Mouse (Mus musculus): ENCODE measurements around the gene Gm16253. TPM values are rescaled to one million over a fixed set of nuclear protein-coding genes. Genes with fewer than 3 reads are reported as not detected.

Gene Gm16253
- polyA plus RNA-seq, 1 experiment, result not detected

DNA sequence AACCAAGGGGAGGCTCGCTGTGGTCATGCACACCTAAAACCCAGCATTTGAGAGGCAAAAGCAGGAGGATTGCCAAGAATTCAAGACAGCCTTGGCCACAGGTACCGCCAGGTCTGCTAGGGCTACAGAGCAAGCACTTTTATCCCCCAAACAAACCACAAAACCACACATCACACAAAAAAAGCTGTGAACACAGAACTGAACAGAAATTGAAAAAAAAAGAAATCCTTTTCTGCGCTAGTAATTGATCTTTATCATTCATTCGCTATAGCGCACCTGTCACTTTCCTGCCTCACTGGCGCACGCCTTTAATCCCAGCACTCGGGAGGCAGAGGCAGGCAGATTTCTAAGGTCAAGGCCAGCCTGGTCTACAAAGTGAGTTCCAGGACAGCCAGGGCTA, 13.5 kb upstream of the Gm16253 start:
- peaks cover 34% of the 10 kb centered on the region; the same call in 1 of the 2 replicates for H3K4me1 ChIP-seq (ENCODE audit: control insufficient read depth, insufficient read depth, insufficient read length, low read length)
- peak overlapping the region; percentile 99 for H3K27ac ChIP-seq (replicated peaks; ENCODE audit: low read depth, low read length)
- H3K4me3 ChIP-seq (ENCODE audit: insufficient read depth, low read depth, low read length), result peak overlapping the region; percentile 37

DNA sequence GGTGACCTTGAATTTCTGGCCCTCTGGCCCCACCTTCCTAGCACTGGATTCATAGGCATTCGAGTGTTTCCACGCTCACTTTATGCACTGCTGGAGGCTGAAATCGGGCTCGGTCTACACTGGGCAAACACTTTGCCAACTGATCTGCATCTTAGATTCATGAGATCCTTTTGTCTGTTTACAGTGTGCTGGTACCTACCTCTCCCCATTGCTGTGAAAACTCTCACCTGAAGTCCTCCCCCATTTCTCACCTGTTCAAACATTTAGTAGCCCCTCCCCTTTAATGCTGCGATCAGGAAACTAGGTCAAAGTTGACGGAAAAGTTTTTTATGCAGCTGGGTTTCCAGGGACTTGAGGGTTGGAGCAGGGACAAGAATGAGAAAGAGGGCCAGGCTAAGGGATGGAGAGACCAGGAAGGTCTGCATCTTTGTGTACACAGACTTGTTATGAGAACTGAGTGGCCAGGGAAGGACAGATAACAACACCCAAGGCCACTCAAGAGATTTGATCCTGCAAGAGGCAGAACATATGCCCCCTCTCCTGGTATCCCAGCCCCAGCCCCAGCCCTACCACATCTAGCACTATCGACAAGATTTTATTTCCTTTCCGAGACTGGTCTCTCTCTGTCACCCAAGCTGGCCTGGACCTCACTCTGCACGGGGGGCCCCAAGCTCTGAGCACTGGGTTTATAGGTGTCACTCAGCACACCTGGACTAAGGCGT, 12.7 kb upstream of the Gm16253 start:
- Histone ChIP-seq H3K4me3 (ENCODE audit: insufficient read depth, low read depth, low read length) (peak overlapping the region; percentile 17; the same call in 1 of the 2 replicates), H3K4me1 (ENCODE audit: control insufficient read depth, insufficient read depth, insufficient read length, low read length) (peaks cover 34% of the 10 kb centered on the region; the same call in 1 of the 2 replicates), H3K27ac (replicated peaks; ENCODE audit: low read depth, low read length) (peak overlapping the region; percentile 99)

DNA sequence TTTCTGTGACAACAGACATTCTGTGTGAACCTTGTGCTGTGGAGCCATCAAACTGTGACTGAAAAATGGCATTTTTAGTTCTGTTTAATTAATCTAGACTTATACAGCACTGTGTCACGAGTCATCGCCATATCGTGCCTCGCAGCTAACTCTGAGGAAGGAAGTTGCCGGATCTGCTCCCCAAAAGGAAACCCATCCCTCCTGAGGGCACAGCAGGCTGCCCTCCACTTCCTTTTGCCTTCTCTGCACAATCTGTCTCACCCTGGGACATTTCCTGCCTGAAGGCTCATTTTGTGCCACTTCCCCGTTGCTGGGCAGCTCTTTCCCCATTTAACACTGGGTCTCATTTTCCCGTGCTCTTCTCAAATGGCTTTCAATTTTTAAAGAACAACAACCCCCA, 12.2 kb upstream of the Gm16253 start:
- Histone ChIP-seq H3K4me3 (ENCODE audit: insufficient read depth, low read depth, low read length) (peak overlapping the region; percentile 15; the same call in 1 of the 2 replicates), H3K27ac (replicated peaks; ENCODE audit: low read depth, low read length) (peak overlapping the region; percentile 99), H3K4me1 (ENCODE audit: control insufficient read depth, insufficient read depth, insufficient read length, low read length) (peaks cover 40% of the 10 kb centered on the region)

DNA sequence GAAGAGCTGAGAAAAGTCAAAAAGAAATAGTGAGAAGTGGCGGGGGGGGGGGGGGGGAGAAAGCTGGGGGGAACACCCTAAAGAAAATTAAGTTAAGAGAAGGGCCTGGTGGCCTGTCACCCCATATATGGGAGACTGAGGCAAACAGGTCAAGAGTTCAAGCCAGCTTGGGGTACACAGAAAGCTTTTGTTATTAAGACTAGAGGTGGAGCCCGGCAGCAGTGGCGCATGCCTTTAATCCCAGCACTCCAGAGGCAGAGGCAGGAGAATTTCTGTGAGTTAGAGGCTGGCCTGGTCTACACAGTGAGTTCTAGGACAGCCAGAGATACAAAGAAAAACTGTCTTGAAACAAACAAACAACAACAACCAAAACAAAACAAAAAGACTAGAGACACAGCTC, 11.7 kb upstream of the Gm16253 start:
- peaks cover 44% of the 10 kb centered on the region for H3K4me1 ChIP-seq (ENCODE audit: control insufficient read depth, insufficient read depth, insufficient read length, low read length)
- H3K4me3 ChIP-seq (ENCODE audit: insufficient read depth, low read depth, low read length), result no peak overlapping the region
- peak overlapping the region; percentile 99 for H3K27ac ChIP-seq (replicated peaks; ENCODE audit: low read depth, low read length)

DNA sequence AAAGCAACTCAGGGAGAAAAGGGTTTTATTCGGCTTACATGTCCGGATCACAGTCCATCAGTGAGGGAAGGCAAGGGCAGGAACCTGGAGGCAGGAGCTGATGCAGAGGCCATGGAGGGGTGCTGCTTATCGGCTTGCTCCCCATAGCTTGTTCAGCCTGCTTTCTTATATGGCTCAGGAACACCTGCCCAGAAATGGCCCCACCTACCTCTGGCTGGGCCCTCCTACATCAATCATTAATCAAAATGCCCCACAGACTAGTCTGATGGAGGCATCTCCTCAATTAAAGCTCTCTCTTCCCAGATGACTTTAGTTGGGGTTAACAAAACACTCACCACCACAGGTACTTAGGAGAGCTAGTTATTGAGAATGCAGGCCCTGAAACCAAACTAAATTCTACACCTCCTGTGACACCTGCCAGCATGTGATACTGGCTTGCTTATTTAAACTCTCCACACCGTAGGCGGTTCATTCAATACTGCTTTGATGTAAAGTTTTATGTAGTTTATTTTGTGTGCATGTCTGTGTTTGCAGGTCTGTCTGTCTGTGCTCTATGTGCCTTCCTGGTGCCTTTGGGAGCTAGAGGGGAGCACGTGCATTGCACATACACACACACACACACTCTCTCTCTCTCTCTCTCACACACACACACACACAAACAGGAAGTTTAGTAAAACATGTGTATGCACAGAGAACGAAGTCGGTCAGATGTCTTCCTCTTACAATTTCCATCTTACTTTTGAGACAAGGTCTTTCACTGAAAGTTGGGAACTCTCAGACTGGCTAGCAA, 9.9 kb upstream of the Gm16253 start:
- Histone ChIP-seq H3K4me1 (ENCODE audit: control insufficient read depth, insufficient read depth, insufficient read length, low read length) (peaks cover 57% of the 10 kb centered on the region), H3K27ac (replicated peaks; ENCODE audit: low read depth, low read length) (peak overlapping the region; percentile 99), H3K4me3 (ENCODE audit: insufficient read depth, low read depth, low read length) (no peak overlapping the region)

DNA sequence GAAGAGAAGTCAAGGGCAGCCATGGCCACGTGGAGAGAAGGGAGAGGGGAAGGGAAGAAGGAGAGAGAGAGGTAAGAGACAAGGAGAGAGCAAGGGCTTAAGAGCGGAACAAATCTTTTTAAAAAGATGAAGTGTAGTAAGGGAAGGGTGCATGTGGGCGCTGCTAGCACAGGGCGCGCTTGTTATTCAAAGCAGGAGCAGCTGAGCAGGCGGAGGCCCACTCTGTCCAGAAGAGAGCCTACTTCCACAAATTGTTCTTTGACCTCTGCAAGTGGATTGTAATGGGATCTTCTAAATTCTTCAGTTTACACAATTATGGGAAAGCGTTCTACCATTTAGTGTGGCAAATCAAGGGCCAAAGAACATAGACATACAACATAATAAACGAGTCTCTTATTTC, 8.2 kb upstream of the Gm16253 start:
- Histone ChIP-seq H3K27ac (replicated peaks; ENCODE audit: low read depth, low read length) (peak overlapping the region; percentile 99), H3K4me3 (ENCODE audit: insufficient read depth, low read depth, low read length) (no peak overlapping the region), H3K4me1 (ENCODE audit: control insufficient read depth, insufficient read depth, insufficient read length, low read length) (peaks cover 62% of the 10 kb centered on the region)

DNA sequence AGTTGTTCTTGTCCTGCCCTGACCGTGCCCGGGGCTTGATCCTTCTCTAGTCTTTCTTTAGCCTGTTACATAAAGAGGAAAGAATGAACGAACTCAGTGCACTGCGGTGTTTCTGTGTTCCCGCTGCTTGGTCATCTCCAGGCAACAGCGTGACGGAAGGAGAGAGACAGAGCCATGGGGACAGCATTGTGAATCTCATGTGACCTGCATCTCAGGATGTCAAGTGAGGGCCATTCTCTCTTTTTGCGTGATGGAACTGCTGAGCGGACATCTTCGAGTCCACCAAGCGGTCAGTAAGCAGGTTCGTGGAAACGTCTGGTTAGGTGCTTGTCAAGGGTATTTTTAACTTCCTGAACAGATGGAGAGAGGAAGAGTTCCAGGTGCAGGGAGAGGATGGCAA, 7.3 kb upstream of the Gm16253 start:
- no peak overlapping the region for H3K4me3 ChIP-seq (ENCODE audit: insufficient read depth, low read depth, low read length)
- peaks cover 60% of the 10 kb centered on the region for H3K4me1 ChIP-seq (ENCODE audit: control insufficient read depth, insufficient read depth, insufficient read length, low read length)
- peak overlapping the region; percentile 97 for H3K27ac ChIP-seq (replicated peaks; ENCODE audit: low read depth, low read length)

DNA sequence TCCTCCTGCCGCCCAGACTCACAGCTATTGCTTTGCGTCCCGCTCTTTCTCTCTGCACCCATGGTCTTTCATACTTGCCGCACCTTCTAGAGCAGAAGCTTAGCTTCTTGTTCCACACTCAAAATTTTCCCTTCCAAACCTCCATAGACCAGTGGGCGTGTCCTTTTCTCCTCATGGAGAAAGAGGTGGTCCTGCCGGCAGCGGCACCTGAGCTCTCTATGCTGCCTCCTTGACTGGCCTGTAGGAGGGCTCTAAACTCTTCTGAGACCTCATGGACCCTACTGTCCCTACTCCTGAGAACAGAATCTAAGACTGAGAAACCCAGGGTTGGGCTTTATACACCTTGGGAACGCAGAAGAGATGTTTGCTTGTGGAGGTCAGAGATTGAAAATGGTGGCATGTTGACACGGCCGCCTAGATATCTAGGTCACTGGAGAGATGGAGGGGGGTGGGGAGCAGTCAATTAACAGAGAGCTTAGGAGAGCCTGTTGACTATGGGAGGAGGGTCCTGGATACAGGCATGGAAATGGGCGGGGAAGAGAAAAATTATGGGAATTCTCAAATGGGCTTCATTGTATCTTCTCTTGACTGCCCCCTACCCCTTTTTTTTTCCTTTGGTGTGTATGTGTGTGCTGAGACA, 6.7 kb upstream of the Gm16253 start:
- Histone ChIP-seq H3K4me1 (ENCODE audit: control insufficient read depth, insufficient read depth, insufficient read length, low read length) (peaks cover 60% of the 10 kb centered on the region), H3K27ac (replicated peaks; ENCODE audit: low read depth, low read length) (peak overlapping the region; percentile 97), H3K4me3 (ENCODE audit: insufficient read depth, low read depth, low read length) (no peak overlapping the region)

DNA sequence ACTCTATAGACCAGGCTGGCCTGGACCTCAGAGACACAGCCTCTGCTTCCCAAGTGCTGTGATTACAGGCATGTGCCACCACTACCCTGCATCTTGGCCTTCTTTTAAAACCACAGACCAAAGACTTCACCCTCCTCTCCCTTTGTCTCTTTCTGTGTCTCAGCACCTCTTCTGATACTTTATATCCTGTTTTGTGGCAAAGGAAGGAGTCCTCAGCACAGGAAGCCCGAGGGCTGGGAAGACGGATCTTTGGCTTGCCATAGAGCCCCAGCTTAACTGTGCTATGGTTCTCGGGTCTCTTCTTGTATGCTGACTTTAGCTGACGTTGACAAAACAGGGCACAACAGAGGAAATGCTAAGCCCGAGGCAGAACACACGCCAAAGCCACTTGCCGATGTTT, 6.1 kb upstream of the Gm16253 start:
- Histone ChIP-seq H3K4me3 (ENCODE audit: insufficient read depth, low read depth, low read length) (no peak overlapping the region), H3K27ac (replicated peaks; ENCODE audit: low read depth, low read length) (peak overlapping the region; percentile 97)

DNA sequence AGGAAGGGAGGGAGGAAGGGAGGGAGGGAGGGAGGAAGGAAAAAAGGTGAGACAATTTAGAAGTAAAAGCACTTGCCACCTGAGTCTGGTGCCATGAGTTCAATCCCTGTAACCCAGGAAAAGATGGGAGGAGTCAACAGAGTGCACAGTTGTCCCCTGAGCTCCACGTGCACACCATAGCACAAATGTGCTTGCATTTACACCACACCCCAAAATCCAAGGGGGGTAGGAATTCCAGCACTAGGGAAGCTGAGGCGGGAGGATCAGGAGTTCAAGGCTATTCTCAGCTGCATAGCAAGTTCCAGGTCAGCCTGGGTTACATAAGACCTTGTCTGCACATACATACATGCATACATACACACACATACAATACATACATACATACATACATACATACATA, 5.4 kb upstream of the Gm16253 start:
- peak overlapping the region; percentile 97 for H3K27ac ChIP-seq (replicated peaks; ENCODE audit: low read depth, low read length)
- peaks cover 57% of the 10 kb centered on the region for H3K4me1 ChIP-seq (ENCODE audit: control insufficient read depth, insufficient read depth, insufficient read length, low read length)
- no peak overlapping the region for H3K4me3 ChIP-seq (ENCODE audit: insufficient read depth, low read depth, low read length)

More for the DNA sequence above, 6.1 kb upstream of the Gm16253 start:
- H3K4me1 ChIP-seq (ENCODE audit: control insufficient read depth, insufficient read depth, insufficient read length, low read length), result peaks cover 60% of the 10 kb centered on the region

DNA sequence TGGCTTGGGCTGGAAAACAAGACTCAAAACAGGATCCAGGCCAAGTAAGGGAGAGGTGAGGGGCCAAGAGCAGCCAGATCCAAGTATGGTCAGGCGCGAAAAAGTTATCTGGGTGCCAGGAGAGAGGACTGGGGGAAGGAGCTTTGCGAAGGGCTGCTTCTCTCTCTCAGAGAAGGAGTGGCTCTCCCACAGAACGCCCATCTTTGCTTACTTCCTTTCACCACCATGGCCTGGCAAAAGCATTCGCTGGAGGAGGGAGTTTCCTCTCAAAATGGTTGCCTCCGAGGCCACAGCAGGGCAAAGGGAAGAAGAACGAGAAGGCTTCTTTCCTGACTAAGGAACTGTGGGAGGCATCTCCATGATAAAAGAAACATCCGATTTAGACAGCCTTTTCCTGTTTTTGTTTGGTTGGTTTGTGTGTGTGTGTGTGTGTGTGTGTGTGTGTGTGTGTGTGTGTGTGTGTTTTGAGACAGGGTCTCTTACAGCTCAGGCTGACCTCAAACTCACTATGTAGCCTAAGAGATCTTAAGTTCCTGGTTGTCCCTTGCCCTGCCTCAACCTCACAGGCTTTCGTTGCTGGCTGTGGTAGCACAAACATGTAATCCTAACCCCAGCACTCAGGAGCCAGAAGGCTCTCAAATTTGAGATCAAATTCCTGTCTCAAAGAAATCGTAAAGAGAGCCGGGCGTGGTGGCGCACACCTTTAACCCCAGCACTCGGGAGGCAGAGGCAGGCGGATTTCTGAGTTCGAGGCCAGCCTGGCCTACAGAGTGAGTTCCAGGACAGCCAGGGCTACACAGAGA, 4.7 kb upstream of the Gm16253 start:
- Histone ChIP-seq H3K4me3 (ENCODE audit: insufficient read depth, low read depth, low read length) (no peak overlapping the region), H3K27ac (replicated peaks; ENCODE audit: low read depth, low read length) (peak overlapping the region; percentile 97), H3K4me1 (ENCODE audit: control insufficient read depth, insufficient read depth, insufficient read length, low read length) (peaks cover 55% of the 10 kb centered on the region)

DNA sequence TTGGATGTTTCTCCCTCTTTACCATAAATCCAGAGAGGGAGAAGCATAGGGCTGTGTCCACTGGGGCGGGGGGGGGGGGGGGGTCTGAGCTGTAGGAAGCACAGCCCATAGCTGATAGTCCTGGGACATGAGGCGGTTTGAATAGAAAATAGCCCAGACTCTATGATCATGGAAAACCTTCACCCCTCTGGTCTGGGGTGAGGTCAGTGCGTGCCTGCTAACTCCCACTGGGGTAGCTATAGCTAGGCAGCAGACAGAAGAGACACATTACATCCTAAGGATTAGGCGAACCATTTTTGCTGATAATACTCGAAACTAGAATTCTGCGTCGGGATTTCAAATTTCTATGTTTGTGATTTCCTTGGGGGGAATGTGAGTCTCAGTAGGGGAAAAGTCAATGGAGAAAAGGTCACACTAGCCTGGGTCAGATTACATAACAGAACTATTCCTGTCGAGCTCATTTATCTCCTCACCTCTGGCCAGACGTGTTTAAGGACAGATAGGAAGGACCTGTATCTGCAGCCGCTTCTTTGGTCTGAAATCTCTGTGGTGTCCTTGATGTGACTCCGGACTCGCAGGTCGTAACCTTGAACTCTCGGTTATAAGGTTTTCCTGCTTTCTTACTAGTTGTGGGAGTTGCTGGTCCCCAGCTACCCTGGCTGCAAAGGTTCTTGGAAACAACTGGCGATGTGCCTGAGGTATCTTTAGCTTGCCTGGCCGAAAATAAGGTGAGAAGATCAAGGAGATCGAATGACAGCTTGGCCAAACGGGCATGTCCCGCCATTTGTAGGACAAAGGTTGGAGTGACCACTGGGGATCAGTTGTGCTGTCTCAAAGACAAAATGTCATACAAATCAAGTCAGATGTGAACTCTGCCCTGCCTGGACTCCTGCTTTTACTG, 2.9 kb upstream of the Gm16253 start:
- Histone ChIP-seq H3K4me1 (ENCODE audit: control insufficient read depth, insufficient read depth, insufficient read length, low read length) (peaks cover 59% of the 10 kb centered on the region), H3K27ac (replicated peaks; ENCODE audit: low read depth, low read length) (peak overlapping the region; percentile 97), H3K4me3 (ENCODE audit: insufficient read depth, low read depth, low read length) (no peak overlapping the region)

DNA sequence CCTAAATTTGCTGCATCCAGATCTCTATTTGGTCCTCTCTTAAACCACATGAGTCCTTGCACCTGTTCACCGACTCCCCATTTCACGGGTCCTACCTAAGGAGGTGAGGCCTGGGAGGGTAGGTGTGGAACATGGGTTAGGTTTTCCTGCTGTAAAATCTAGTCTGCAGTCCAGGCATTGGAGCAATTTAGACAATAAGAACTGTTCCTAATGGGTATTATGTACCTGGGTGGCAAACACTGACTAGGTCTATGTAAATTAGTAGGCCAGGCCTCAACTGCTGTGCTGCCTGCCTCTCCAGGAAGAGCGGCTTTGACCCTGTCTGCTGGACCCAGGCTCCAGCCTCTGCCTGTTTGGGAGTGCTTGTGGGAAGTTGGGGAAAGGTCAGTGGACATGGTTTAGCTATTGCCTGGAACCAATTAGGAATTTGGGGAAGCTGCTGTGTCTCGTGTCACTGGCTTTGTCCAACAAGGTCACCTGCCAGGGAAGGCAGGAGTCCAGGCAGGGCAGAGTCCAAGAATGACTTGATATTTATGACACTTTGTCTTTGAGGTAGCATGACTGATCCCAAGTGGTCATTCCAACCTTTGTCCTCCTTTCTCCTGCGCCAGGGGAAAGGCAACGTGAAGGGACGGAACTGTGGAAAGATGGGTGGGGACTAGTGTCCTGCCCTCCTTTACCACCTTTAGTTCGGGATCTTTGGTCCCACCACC, 1.4 kb upstream of the Gm16253 start:
- Histone ChIP-seq H3K27ac (replicated peaks; ENCODE audit: low read depth, low read length) (peak overlapping the region; percentile 100), H3K4me3 (ENCODE audit: insufficient read depth, low read depth, low read length) (peak overlapping the region; percentile 37), H3K4me1 (ENCODE audit: control insufficient read depth, insufficient read depth, insufficient read length, low read length) (peaks cover 53% of the 10 kb centered on the region)
